Mouse (Mus musculus): ENCODE results near the gene Aldh18a1.
"Not testable (repeated sequence)": the region's sequence is repeated elsewhere in the genome, so short reads cannot be mapped to it uniquely, and the experiment has no call there.

Aldh18a1 gene

GRCm38 (mm10) chr19:40586908-40587307, 1.4 kb downstream of the Aldh18a1 start:
- no peak for DNase-seq (ENCODE audit: low spot score)

GRCm38 (mm10) chr19:40581662-40582061, 6.6 kb downstream of the Aldh18a1 start:
- no peak for DNase-seq (ENCODE audit: low spot score)

- DNase-seq (ENCODE audit: low spot score), result peak; percentile 62
These were observed 7.4 kb downstream of the Aldh18a1 start for GRCm38 (mm10) chr19:40580902-40581301.

- DNase-seq (ENCODE audit: low spot score), result peak; percentile 53
These were observed 12.8 kb downstream of the Aldh18a1 start for GRCm38 (mm10) chr19:40575438-40575837.

GRCm38 (mm10) chr19:40570726-40571125, 17.5 kb downstream of the Aldh18a1 start:
- DNase-seq (ENCODE audit: low spot score), result peak; percentile 37

- no peak for DNase-seq (ENCODE audit: low spot score)
These were observed 20.6 kb downstream of the Aldh18a1 start for GRCm38 (mm10) chr19:40567616-40568015.

- DNase-seq (ENCODE audit: low spot score), result no peak
These were observed 24.2 kb downstream of the Aldh18a1 start for GRCm38 (mm10) chr19:40563880-40564645.

- not testable (repeated sequence) for DNase-seq (ENCODE audit: low spot score)
These were observed 26.7 kb downstream of the Aldh18a1 start for GRCm38 (mm10) chr19:40561521-40561920.

GRCm38 (mm10) chr19:40556029-40556428, 32.2 kb downstream of the Aldh18a1 start:
- no peak for DNase-seq (ENCODE audit: low spot score)

GRCm38 (mm10) chr19:40555136-40555535, 33.1 kb downstream of the Aldh18a1 start:
- no peak for DNase-seq (ENCODE audit: low spot score)

- DNase-seq (ENCODE audit: low spot score), result no peak
These were observed 33.9 kb downstream of the Aldh18a1 start for GRCm38 (mm10) chr19:40554343-40554742.

GRCm38 (mm10) chr19:40553849-40554248, 34.4 kb downstream of the Aldh18a1 start:
- peak; percentile 31 for DNase-seq (ENCODE audit: low spot score)

- DNase-seq (ENCODE audit: low spot score), result no peak
These were observed 35.1 kb downstream of the Aldh18a1 start for GRCm38 (mm10) chr19:40553014-40553789.

GRCm38 (mm10) chr19:40549516-40550135, 38.6 kb downstream of the Aldh18a1 start:
- DNase-seq (ENCODE audit: low spot score), result no peak

- no peak for DNase-seq (ENCODE audit: low spot score)
These were observed 39.3 kb downstream of the Aldh18a1 start for GRCm38 (mm10) chr19:40548796-40549515.

- no peak for DNase-seq (ENCODE audit: low spot score)
These were observed 39.9 kb downstream of the Aldh18a1 start for GRCm38 (mm10) chr19:40548386-40548785.

GRCm38 (mm10) chr19:40544856-40545255, 43.4 kb downstream of the Aldh18a1 start:
- peak; percentile 57 for DNase-seq (ENCODE audit: low spot score)

GRCm38 (mm10) chr19:40542776-40543175, 45.5 kb downstream of the Aldh18a1 start:
- DNase-seq (ENCODE audit: low spot score), result no peak

GRCm38 (mm10) chr19:40536526-40536925, 51.7 kb downstream of the Aldh18a1 start:
- no peak for DNase-seq (ENCODE audit: low spot score)

GRCm38 (mm10) chr19:40532525-40532924, 55.7 kb downstream of the Aldh18a1 start:
- no peak for DNase-seq (ENCODE audit: low spot score)

- no peak for DNase-seq (ENCODE audit: low spot score)
These were observed 57.9 kb downstream of the Aldh18a1 start for GRCm38 (mm10) chr19:40530323-40530722.

- no peak for DNase-seq (ENCODE audit: low spot score)
These were observed 60.0 kb downstream of the Aldh18a1 start for GRCm38 (mm10) chr19:40528254-40528653.

All from yolk sac, embryonic 10.5 days (tissue).